Mouse (Mus musculus) lung, postnatal 0 days (tissue): ENCODE measurements around the gene Zfp36l1. TPM values are rescaled to one million over a fixed set of nuclear protein-coding genes. Genes with fewer than 3 reads are reported as not detected.

ENCODE experiments used
- ATAC-seq: fragments of 200-750 bp; cut with Nextera tagmentation; 2 replicates; pipeline ENCODE4 v1.8.0; 2017; ENCODE audit warnings: moderate library complexity
- DNase-seq: peaks from one replicate; pipeline ENCODE4 v3.0.0-alpha.2; 2016; ENCODE audit warnings: low spot score
- H3K27ac ChIP-seq: fragments of 300-500 bp; sonication (generic); 2 replicates; pipeline ENCODE4 v1.5.1; 2014; ENCODE audit warnings: antibody characterized with exemption, mild to moderate bottlenecking, low read length, mixed read lengths
- H3K27me3 ChIP-seq: fragments of 300-500 bp; sonication (generic); replicated peaks from 2 replicates; pipeline ENCODE4 v1.6.1; 2014; ENCODE audit warnings: low read length, mixed read lengths; ENCODE audit not compliant: insufficient read depth
- H3K36me3 ChIP-seq: fragments of 300-500 bp; sonication (generic); 2 replicates; pipeline ENCODE4 v1.6.1; 2014; ENCODE audit warnings: low read length, mixed read lengths; ENCODE audit not compliant: insufficient read depth
- H3K4me1 ChIP-seq: fragments of 300-500 bp; sonication (generic); 2 replicates; pipeline ENCODE4 v1.6.1; 2014; ENCODE audit warnings: antibody characterized with exemption, low read depth, low read length, mixed read lengths; ENCODE audit not compliant: insufficient read depth
- H3K4me2 ChIP-seq: fragments of 300-500 bp; sonication (generic); replicated peaks from 2 replicates; pipeline ENCODE4 v1.6.1; 2014; ENCODE audit warnings: low read depth, mild to moderate bottlenecking, low read length, moderate library complexity, mixed read lengths
- H3K4me3 ChIP-seq: fragments of 300-500 bp; sonication (generic); 2 replicates; pipeline ENCODE4 v1.5.1; 2014; ENCODE audit warnings: low read depth, low read length
- H3K9ac ChIP-seq: fragments of 300-500 bp; sonication (generic); replicated peaks from 2 replicates; pipeline ENCODE4 v1.6.1; 2014; ENCODE audit warnings: low read depth, mild to moderate bottlenecking
- H3K9me3 ChIP-seq: fragments of 300-500 bp; sonication (generic); 2 replicates; pipeline ENCODE4 v1.6.1; 2016; ENCODE audit warnings: low read length, mixed read lengths
- CTCF ChIP-seq: IDR thresholded peaks from 2 replicates; pipeline ENCODE4 v1.5.1; 2016; ENCODE audit warnings: antibody characterized with exemption, mild to moderate bottlenecking
- EP300 ChIP-seq: IDR thresholded peaks from 2 replicates; pipeline ENCODE4 v1.6.1; 2016; ENCODE audit warnings: antibody characterized with exemption, mild to moderate bottlenecking, control low read depth
- WGBS: fragments of 180-500 bp; shearing (Covaris S2); extraction: QIAGEN DNeasy Blood & Tissue Kit; methylation state at CpG from one replicate; pipeline ENCODE4 v1.1.7; 2014; 5-methylcytosine and 5-hydroxymethylcytosine counted together
- polyA plus RNA-seq: library from polyadenylated mRNA; unstranded; fragments of >200 nt; fragmentation: Nextera tagmentation; extraction: Ambion mirVana; gene quantifications from 2 replicates; pipeline ENCODE4 v1.2.1, GENCODE M21; 2015

The Zfp36l1 gene
- polyA plus RNA-seq: 123 and 145 TPM in 2 replicates

DNA sequence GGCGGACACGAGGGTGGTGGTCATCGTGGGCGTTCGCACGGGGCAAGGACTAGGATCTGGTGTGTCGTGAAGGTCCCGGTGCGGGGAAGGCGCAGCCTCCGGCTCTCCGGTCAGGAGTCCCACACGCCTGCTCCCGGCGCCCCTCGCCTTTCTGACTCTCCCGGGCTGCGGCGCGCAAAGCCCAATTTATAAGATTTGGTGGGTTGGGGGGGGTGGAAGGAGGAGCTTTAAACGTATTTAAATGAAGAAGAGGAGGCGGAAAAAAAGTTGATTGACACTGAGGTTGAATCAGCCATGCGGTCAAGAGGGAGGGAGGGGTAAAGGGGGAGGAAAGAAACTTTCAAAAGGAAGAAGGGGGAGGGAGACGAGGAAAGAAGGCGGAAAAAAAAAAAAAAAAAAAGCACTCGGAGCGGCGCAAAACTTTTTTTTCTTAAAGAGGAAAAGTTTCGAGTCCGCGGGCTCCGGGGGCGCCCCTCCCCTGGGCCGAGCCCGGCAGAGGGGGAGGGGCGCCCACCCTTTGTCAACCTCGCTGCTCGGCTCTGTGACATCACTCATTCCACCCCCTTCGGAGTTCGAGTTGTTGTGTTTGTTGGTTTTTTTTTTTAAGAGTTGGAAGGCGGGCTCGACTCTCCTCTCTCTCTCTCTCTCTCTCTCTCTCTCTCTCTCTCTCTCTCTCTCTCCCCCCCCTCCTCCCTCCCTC is at the start of gene Zfp36l1:
Gene Zfp36l1 (minus strand): TSS at position 162 of the 700 bp plus-strand sequence.
- H3K9ac ChIP-seq: peak within 1 kb of the TSS; percentile 99
- H3K4me1 ChIP-seq: peaks cover 16% of the 10 kb centered on the region
- H3K4me2 ChIP-seq: peak within 1 kb of the TSS; percentile 81
- under 1% methylated on average over 38 of the region's 42 CpGs for WGBS
- TF ChIP-seq EP300: peak; percentile 73
- TF ChIP-seq CTCF: no peak
- DNase-seq (peak; percentile 100), ATAC-seq (peak; percentile 65)
- peaks cover 9% of the 10 kb centered on the region for H3K36me3 ChIP-seq
- peak within 1 kb of the TSS; percentile 100 for H3K27ac ChIP-seq
- no peaks in the 10 kb centered on the region for H3K27me3 ChIP-seq
- no peaks in the 10 kb centered on the region for H3K9me3 ChIP-seq
- H3K4me3 ChIP-seq: peak within 1 kb of the TSS; percentile 81

DNA sequence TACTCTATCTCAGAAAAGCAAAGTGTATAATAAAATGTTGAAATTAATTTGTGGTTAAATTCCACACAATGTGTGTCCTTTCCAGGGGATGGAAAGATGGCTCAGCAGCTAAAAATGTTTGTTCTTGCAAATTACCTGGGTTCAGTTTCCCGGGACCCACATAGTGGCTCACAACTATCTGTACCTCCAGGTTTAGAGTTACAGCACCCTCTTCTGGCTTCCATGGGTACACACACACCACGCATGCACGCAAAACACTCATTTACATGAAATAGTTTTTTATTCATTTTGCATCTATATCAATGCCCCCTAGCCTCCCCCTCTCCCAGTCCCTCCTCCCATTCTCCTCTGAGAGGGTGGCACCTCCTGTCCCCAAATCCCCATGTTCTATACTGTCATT is 49.6 kb upstream of the Zfp36l1 start:
- H3K36me3 ChIP-seq: peaks cover 10% of the 10 kb centered on the region; the same call in 1 of the 2 replicates
- no peaks in the 10 kb centered on the region for H3K9me3 ChIP-seq
- 81% methylated on average over 3 of the region's 3 CpGs for WGBS
- no peaks in the 10 kb centered on the region for H3K4me1 ChIP-seq
- H3K27me3 ChIP-seq: no peaks in the 10 kb centered on the region
- TF ChIP-seq EP300 (no peak), CTCF (peak; percentile 43)
- no peak overlapping the region for H3K4me3 ChIP-seq
- H3K27ac ChIP-seq: no peak overlapping the region
- DNase-seq: no peak
- no peak overlapping the region for H3K9ac ChIP-seq
- no peak overlapping the region for H3K4me2 ChIP-seq
- no peak for ATAC-seq

DNA sequence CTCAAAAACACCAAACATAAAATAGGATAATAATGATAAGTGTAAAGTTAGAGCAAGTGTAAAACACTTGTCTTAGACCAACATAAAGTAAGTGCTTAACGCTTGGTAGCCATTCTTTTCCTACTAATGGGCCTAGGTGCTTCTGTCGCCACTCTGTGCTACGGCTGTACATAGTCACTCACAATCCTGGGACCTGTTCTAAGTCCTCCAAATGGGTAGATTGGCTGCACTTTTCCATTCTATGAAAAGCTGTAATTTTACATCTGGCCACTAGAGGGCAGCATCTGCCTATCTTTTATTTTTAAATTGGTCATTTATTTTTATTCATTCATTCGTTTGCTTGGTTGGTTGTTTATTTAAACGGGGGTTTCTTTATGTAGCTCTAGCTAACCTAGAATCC is 44.9 kb upstream of the Zfp36l1 start:
- TF ChIP-seq EP300: no peak
- TF ChIP-seq CTCF: peak; percentile 78
- H3K4me2 ChIP-seq: no peak overlapping the region
- WGBS: 9% methylated on average over 5 of the region's 5 CpGs

DNA sequence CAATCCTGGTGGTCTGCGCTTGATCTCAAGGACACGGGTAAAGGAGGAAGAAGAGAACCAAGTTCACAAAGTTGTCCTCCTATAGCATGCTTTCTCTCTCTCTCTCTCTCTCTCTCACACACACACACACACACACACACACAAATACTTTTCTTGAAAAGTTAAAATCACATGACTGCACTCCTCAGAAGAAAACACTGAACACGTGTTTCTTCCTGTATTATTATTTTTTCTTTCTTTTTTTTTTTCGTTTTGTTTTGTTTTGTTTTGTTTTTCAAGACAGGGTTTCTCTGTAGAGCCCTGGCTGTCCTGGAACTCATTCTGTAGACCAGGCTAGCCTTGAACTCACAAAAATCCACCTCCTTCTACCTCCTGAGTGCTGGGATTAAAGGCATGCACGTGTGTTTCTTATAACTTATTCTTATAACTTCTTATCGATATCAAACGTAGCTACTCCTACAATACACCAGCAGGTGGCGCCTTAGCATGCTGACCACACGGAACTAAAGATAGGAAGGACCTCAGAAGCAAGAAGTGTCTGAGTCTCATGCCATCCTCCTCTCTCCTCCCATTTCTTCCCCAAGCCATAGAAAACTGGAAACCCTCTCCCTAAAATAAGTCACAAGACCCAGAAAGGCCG is 41.0 kb upstream of the Zfp36l1 start:
- 36% methylated on average over 10 of the region's 10 CpGs for WGBS
- ATAC-seq: no peak
- Histone ChIP-seq H3K27ac (no peak overlapping the region), H3K4me2 (no peak overlapping the region), H3K9ac (no peak overlapping the region), H3K4me3 (no peak overlapping the region), H3K27me3 (no peaks in the 10 kb centered on the region), H3K36me3 (no peaks in the 10 kb centered on the region), H3K9me3 (no peaks in the 10 kb centered on the region), H3K4me1 (no peaks in the 10 kb centered on the region)
- peak; percentile 75 for DNase-seq
- no peak for TF ChIP-seq EP300
- peak; percentile 82 for TF ChIP-seq CTCF

More for the DNA sequence above, 44.9 kb upstream of the Zfp36l1 start:
- no peaks in the 10 kb centered on the region for H3K27me3 ChIP-seq
- no peak overlapping the region for H3K27ac ChIP-seq
- H3K9me3 ChIP-seq: no peaks in the 10 kb centered on the region
- no peak overlapping the region for H3K4me3 ChIP-seq
- ATAC-seq (no peak), DNase-seq (peak; percentile 67)
- no peak overlapping the region for H3K9ac ChIP-seq
- H3K4me1 ChIP-seq: no peaks in the 10 kb centered on the region
- H3K36me3 ChIP-seq: no peaks in the 10 kb centered on the region

DNA sequence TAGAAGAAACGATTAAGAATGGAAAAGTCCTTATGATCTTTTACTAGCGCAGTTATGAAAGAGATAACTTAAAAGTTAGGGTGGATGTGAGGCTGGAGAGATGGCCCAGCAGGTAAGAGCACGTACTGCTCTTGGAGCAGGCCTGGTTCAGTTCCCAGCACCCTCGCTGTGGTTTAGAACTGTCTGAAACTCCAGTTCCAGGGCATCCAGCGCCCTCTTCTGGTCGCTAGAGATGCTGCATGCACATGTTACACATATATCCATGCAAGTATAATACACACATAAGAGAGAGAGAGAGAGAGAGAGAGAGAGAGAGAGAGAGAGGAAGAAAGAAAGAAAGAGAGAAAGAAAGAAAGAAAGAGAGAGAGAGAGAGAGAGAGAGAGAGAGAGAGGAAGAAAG is 40.3 kb upstream of the Zfp36l1 start:
- H3K36me3 ChIP-seq: no peaks in the 10 kb centered on the region
- H3K27me3 ChIP-seq: no peaks in the 10 kb centered on the region
- H3K4me1 ChIP-seq: no peaks in the 10 kb centered on the region
- H3K9me3 ChIP-seq: no peaks in the 10 kb centered on the region
- H3K4me2 ChIP-seq: no peak overlapping the region
- TF ChIP-seq CTCF (peak; percentile 16; the same call in 1 of the 2 replicates), EP300 (no peak)
- H3K9ac ChIP-seq: no peak overlapping the region
- 81% methylated on average over 6 of the region's 6 CpGs for WGBS
- ATAC-seq (no peak), DNase-seq (no peak)
- H3K4me3 ChIP-seq: no peak overlapping the region
- H3K27ac ChIP-seq: no peak overlapping the region

DNA sequence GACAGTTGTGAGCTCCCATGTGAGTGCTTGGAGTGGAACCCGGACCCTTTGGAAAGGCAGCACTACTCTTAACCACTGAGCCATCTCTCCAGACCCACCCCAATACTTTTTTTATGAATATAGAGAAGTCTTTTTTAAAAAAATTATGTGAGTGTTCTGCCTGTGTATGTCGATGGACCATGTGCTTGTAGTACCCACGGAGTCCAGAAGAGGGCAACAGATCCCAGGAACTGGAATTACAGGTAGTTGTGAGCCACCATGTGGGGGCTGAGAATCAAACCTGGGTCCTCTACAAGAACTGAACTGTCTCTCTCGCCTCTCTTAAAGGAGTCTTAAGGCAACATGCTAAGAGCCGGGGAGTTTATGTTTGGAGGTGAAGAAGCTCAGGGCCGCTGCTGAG is 39.0 kb upstream of the Zfp36l1 start:
- no peak overlapping the region for H3K27ac ChIP-seq
- no peak for DNase-seq
- no peaks in the 10 kb centered on the region; the same call in 1 of the 2 replicates for H3K4me1 ChIP-seq
- no peak overlapping the region for H3K4me2 ChIP-seq
- H3K27me3 ChIP-seq: no peaks in the 10 kb centered on the region
- no peak overlapping the region for H3K4me3 ChIP-seq
- WGBS: 92% methylated on average over 6 of the region's 6 CpGs
- H3K9me3 ChIP-seq: no peaks in the 10 kb centered on the region
- no peak for ATAC-seq
- TF ChIP-seq EP300 (no peak), CTCF (peak; percentile 31; the same call in 1 of the 2 replicates)
- H3K36me3 ChIP-seq: no peaks in the 10 kb centered on the region
- no peak overlapping the region for H3K9ac ChIP-seq
